Mouse (Mus musculus): Measurements from ENCODE around the gene Syndig1l. TPM values are rescaled to one million over a fixed set of nuclear protein-coding genes. Genes with fewer than 3 reads are reported as not detected.

Syndig1l gene
- polyA plus RNA-seq, 1 experiment from 2014 or later = not detected

GRCm38 (mm10) chr12:84670555-84670954 lies 28.1 kb downstream of the Syndig1l start:
- 87% methylated on average over 3 of the region's 3 CpGs for WGBS
- H3K4me3 ChIP-seq = no peak overlapping the region
- H3K27ac ChIP-seq = no peak overlapping the region
- peaks cover 7% of the 10 kb centered on the region; the same call in 1 of the 2 replicates for H3K27me3 ChIP-seq
- H3K9ac ChIP-seq = no peak overlapping the region
- H3K9me3 ChIP-seq = no peaks in the 10 kb centered on the region
- H3K36me3 ChIP-seq = no peaks in the 10 kb centered on the region
- ATAC-seq (ENCODE audit: borderline replicate concordance, extremely low read depth, low FRiP score, low TSS enrichment) = no peak
- no peak overlapping the region for H3K4me2 ChIP-seq
- no peaks in the 10 kb centered on the region for H3K4me1 ChIP-seq

- Histone ChIP-seq H3K9me3 (no peaks in the 10 kb centered on the region), H3K4me3 (no peak overlapping the region), H3K27me3 (no peaks in the 10 kb centered on the region), H3K4me2 (no peak overlapping the region), H3K36me3 (no peaks in the 10 kb centered on the region), H3K27ac (no peak overlapping the region), H3K4me1 (no peaks in the 10 kb centered on the region), H3K9ac (no peak overlapping the region)
- WGBS = 18% methylated on average over 3 of the region's 3 CpGs
- ATAC-seq (ENCODE audit: borderline replicate concordance, extremely low read depth, low FRiP score, low TSS enrichment) = no peak
These were observed 44.7 kb downstream of the Syndig1l start for GRCm38 (mm10) chr12:84653912-84654311.

GRCm38 (mm10) chr12:84650234-84650633 lies 48.4 kb downstream of the Syndig1l start:
- no peak for ATAC-seq (ENCODE audit: borderline replicate concordance, extremely low read depth, low FRiP score, low TSS enrichment)
- Histone ChIP-seq H3K4me2 (no peak overlapping the region), H3K9me3 (no peaks in the 10 kb centered on the region), H3K27ac (no peak overlapping the region), H3K9ac (no peak overlapping the region), H3K4me1 (no peaks in the 10 kb centered on the region), H3K36me3 (no peaks in the 10 kb centered on the region), H3K4me3 (no peak overlapping the region), H3K27me3 (no peaks in the 10 kb centered on the region)
- 78% methylated on average over 13 of the region's 13 CpGs for WGBS

- Histone ChIP-seq H3K9me3 (no peaks in the 10 kb centered on the region), H3K27ac (no peak within 1 kb of the TSS), H3K36me3 (no peaks in the 10 kb centered on the region), H3K4me2 (no peak within 1 kb of the TSS), H3K4me1 (no peaks in the 10 kb centered on the region), H3K27me3 (peaks cover 47% of the 10 kb centered on the region), H3K4me3 (no peak within 1 kb of the TSS), H3K9ac (no peak within 1 kb of the TSS)
- WGBS = 16% methylated on average over 9 of the region's 9 CpGs
- ATAC-seq (ENCODE audit: borderline replicate concordance, extremely low read depth, low FRiP score, low TSS enrichment) = no peak
These were observed 58.0 kb downstream of the Syndig1l start, which contains the start of gene Vrtn for GRCm38 (mm10) chr12:84640654-84641053. Gene Vrtn, plus strand, starts transcription at chr12:84641019.

GRCm38 (mm10) chr12:84640253-84640652 lies 58.4 kb downstream of the Syndig1l start:
- no peak overlapping the region for H3K27ac ChIP-seq
- H3K9me3 ChIP-seq = no peaks in the 10 kb centered on the region
- no peak overlapping the region for H3K9ac ChIP-seq
- no peaks in the 10 kb centered on the region for H3K4me1 ChIP-seq
- peaks cover 47% of the 10 kb centered on the region for H3K27me3 ChIP-seq
- no peak for ATAC-seq (ENCODE audit: borderline replicate concordance, extremely low read depth, low FRiP score, low TSS enrichment)
- no peak overlapping the region for H3K4me3 ChIP-seq
- no peak overlapping the region for H3K4me2 ChIP-seq
- WGBS = 16% methylated on average over 6 of the region's 6 CpGs
- H3K36me3 ChIP-seq = no peaks in the 10 kb centered on the region

GRCm38 (mm10) chr12:84631867-84632266 lies 66.8 kb downstream of the Syndig1l start:
- Histone ChIP-seq H3K27me3 (no peaks in the 10 kb centered on the region), H3K27ac (no peak overlapping the region), H3K4me2 (no peak overlapping the region), H3K4me1 (no peaks in the 10 kb centered on the region), H3K9ac (no peak overlapping the region), H3K36me3 (no peaks in the 10 kb centered on the region), H3K4me3 (no peak overlapping the region), H3K9me3 (no peaks in the 10 kb centered on the region)
- 53% methylated on average over 3 of the region's 3 CpGs for WGBS
- ATAC-seq (ENCODE audit: borderline replicate concordance, extremely low read depth, low FRiP score, low TSS enrichment) = no peak

Other genes starting within 250 kb of the Syndig1l start
- gene Aldh6a1, start 247.8 kb downstream of the Syndig1l start, polyA plus RNA-seq (2015; fragmentation: Nextera tagmentation; extraction: Ambion mirVana) = 39.1 and 40.5 TPM in 2 replicates
- gene Lin52, start 247.4 kb downstream of the Syndig1l start, polyA plus RNA-seq (2015; fragmentation: Nextera tagmentation; extraction: Ambion mirVana) = 21.6 and 22.2 TPM in 2 replicates
- gene Vsx2, start 129.1 kb downstream of the Syndig1l start, polyA plus RNA-seq (2015; fragmentation: Nextera tagmentation; extraction: Ambion mirVana) = not detected in 2 replicates
- gene Abcd4, start 81.4 kb downstream of the Syndig1l start, polyA plus RNA-seq (2015; fragmentation: Nextera tagmentation; extraction: Ambion mirVana) = 11.9 and 14.5 TPM in 2 replicates
- 0.06 TPM in 1 of 2 replicates, not detected in the other for gene Vrtn, start 57.8 kb downstream of the Syndig1l start, polyA plus RNA-seq (2015; fragmentation: Nextera tagmentation; extraction: Ambion mirVana)
- 150 and 162 TPM in 2 replicates for gene Npc2, start 74.3 kb upstream of the Syndig1l start, polyA plus RNA-seq (2015; fragmentation: Nextera tagmentation; extraction: Ambion mirVana)
- 130 and 136 TPM in 2 replicates for gene Isca2, start 74.4 kb upstream of the Syndig1l start, polyA plus RNA-seq (2015; fragmentation: Nextera tagmentation; extraction: Ambion mirVana)
- gene Ltbp2, start 177.7 kb upstream of the Syndig1l start, polyA plus RNA-seq (2015; fragmentation: Nextera tagmentation; extraction: Ambion mirVana) = 12.8 and 15.1 TPM in 2 replicates